8 mouse cellular contexts compared by ENCODE assay signal in the genomic region with DNA sequence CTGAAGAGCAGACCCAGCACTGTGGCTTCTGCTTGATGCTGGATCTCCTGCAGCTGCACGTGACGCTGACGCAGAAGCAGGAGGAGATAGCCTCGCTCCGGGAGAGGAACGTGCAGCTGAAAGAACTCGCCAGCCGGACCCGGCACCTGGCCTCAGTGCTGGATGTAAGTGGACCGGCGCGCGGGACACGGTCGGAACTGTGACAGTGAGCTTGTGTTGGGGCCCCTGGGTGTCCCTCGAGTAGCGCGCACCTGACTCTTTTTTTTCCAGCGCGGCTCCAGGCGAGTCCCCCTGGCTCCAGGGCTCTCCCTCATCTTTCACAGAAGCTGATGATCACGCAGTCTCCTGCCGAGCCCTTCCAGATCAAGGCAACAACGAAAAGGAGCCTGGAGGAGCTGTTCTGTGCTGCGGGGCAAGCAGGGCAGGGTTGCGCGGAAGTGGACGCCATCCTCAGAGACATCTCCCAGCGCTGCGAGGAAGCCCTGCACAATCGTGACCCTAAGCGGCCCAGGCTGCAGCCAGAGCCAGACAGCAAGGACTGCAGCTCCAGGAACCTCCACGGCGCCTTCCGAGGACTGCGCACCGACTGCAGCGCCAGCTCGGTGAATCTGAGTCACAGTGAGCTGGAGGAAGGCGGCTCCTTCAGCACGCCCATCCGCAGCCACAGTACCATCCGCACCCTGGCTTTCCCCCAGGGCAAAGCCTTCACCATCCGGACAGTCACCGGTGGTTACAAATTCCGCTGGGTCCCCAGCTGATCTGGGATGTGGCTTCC. TPM values are rescaled to one million over a fixed set of nuclear protein-coding genes. Genes with fewer than 3 reads are reported as not detected.
DNase-seq lines count a peak whose midpoint lies in the region; ATAC-seq and TF ChIP-seq lines count a peak whose summit lies in the region.

No protein-coding gene starts in this region.

- intact Hi-C loops in left cerebral cortex, adult 2 months (cut with DNase I) = loop anchor here (1.0 kb wide), 1 partner anchor 37 kb away; a partner anchor contains a TSS

- H3K36me3 ChIP-seq in heart, embryonic 14.5 days (ENCODE audit: control insufficient read depth, insufficient read depth, low read length) = no peaks in the 10 kb centered on the region
- H3K36me3 ChIP-seq in stomach, embryonic 15.5 days = no peaks in the 10 kb centered on the region

- H3K9ac ChIP-seq in heart, embryonic 14.5 days (ENCODE audit: low read length) = peak overlapping the region; percentile 52
- H3K9ac ChIP-seq in stomach, embryonic 15.5 days = 0 out of 2 replicates have a peak overlapping the region, but pooled peaks have one; percentile 6

- no peak for TF ChIP-seq CTCF in left cerebral cortex, adult 2 months (IDR thresholded peaks at IDR 0.05)

- H3K27me3 ChIP-seq in heart, embryonic 14.5 days (ENCODE audit: control insufficient read depth, insufficient read depth, low read length) = peaks cover 76% of the 10 kb centered on the region
- peaks cover 51% of the 10 kb centered on the region for H3K27me3 ChIP-seq in stomach, embryonic 15.5 days (replicated peaks)

- DNase-seq in cerebellum, adult 9-11 months = peak; percentile 12
- no peak for DNase-seq in cerebellum, adult 18-20 months
- DNase-seq in 3134 (ENCODE audit: extremely low read depth, insufficient read length, low spot score) = peak; percentile 87
- DNase-seq in brain, adult 2 months (ENCODE audit: low read depth, low spot score) = peak; percentile 81
- DNase-seq in left cerebral cortex, adult 2 months (ENCODE audit: extremely low spot score in 1 of 2, low spot score in 2 of 2) = peak; percentile 53 to 64
- DNase-seq in mesoderm, embryonic 11.5 days (ENCODE audit: low read depth, low spot score) = peak; percentile 60

- under 1% methylated on average over 46 of the region's 46 CpGs for WGBS in heart, embryonic 14.5 days
- WGBS in stomach, embryonic 15.5 days = under 1% methylated on average over 46 of the region's 46 CpGs

- peak overlapping the region; percentile 48 for H3K4me3 ChIP-seq in heart, embryonic 14.5 days (ENCODE audit: control insufficient read depth in 1 of 2, insufficient read depth in 1 of 2, low read depth in 1 of 2, low read length in 2 of 2)
- peak overlapping the region; percentile 58 for H3K4me3 ChIP-seq in left cerebral cortex, adult 2 months
- H3K4me3 ChIP-seq in stomach, embryonic 15.5 days (replicated peaks) = peak overlapping the region; percentile 39

- H3K4me1 ChIP-seq in heart, embryonic 14.5 days (ENCODE audit: control insufficient read depth in 2 of 2, insufficient read depth in 2 of 2, low read length in 2 of 2) = peaks cover 3 to 7% of the 10 kb centered on the region in 2 experiments; a peak in 3 of 4 replicates
- peaks cover 9% of the 10 kb centered on the region; the same call in 1 of the 2 replicates for H3K4me1 ChIP-seq in stomach, embryonic 15.5 days

- ATAC-seq in heart, embryonic 14.5 days (ENCODE audit: insufficient number of reproducible peaks, insufficient read depth, low FRiP score, low read depth) = no peak
- ATAC-seq in stomach, embryonic 15.5 days (ENCODE audit: insufficient read depth, low FRiP score, low read depth) = 0 out of 2 replicates have a peak, but pooled peaks have one; percentile 7

- peak overlapping the region; percentile 96 for H3K4me2 ChIP-seq in heart, embryonic 14.5 days (ENCODE audit: low read length)
- H3K4me2 ChIP-seq in stomach, embryonic 15.5 days = peak overlapping the region; percentile 84

- no peaks in the 10 kb centered on the region for H3K9me3 ChIP-seq in heart, embryonic 14.5 days (ENCODE audit: control insufficient read depth, low read length)
- H3K9me3 ChIP-seq in stomach, embryonic 15.5 days = no peaks in the 10 kb centered on the region

- no peak overlapping the region for H3K27ac ChIP-seq in heart, embryonic 14.5 days (replicated peaks in 1 of 2; ENCODE audit: control insufficient read depth in 1 of 2, insufficient read depth in 1 of 2, low read depth in 2 of 2, low read length in 2 of 2)
- peak overlapping the region; percentile 79 for H3K27ac ChIP-seq in left cerebral cortex, adult 2 months
- no peak overlapping the region for H3K27ac ChIP-seq in stomach, embryonic 15.5 days

RNA-seq across cellular contexts. Expression of a gene that starts 5.0 kb away (rescaled TPM):
- polyA plus RNA-seq in heart, embryonic 14.5 days (2014; fragmentation: Nextera tagmentation; extraction: Ambion mirVana) = not detected in 2 replicates
- total RNA-seq in left cerebral cortex, adult 2 months (2021) = under 1 TPM; 0.36 to 0.37 TPM
- polyA plus RNA-seq in stomach, embryonic 15.5 days (2015; fragmentation: Nextera tagmentation; extraction: Ambion mirVana) = 0.21 and 0.35 TPM in 2 replicates

RNA-seq across cellular contexts. Expression of a gene that starts 11.0 kb away (rescaled TPM):
- polyA plus RNA-seq in heart, embryonic 14.5 days (2014; fragmentation: Nextera tagmentation; extraction: Ambion mirVana) = 0.11 and 0.63 TPM in 2 replicates
- 1 to 10 TPM; 1.5 to 2.0 TPM for total RNA-seq in left cerebral cortex, adult 2 months (2021)
- polyA plus RNA-seq in stomach, embryonic 15.5 days (2015; fragmentation: Nextera tagmentation; extraction: Ambion mirVana) = 0.50 and 0.67 TPM in 2 replicates

RNA-seq across cellular contexts. Expression of a gene that starts 36.3 kb away (rescaled TPM):
- 0.12 TPM in 1 of 2 replicates, not detected in the other for polyA plus RNA-seq in heart, embryonic 14.5 days (2014; fragmentation: Nextera tagmentation; extraction: Ambion mirVana)
- total RNA-seq in left cerebral cortex, adult 2 months (2021) = under 1 TPM in 1 of 2 experiments, not detected in 1; 0.29 TPM
- polyA plus RNA-seq in stomach, embryonic 15.5 days (2015; fragmentation: Nextera tagmentation; extraction: Ambion mirVana) = not detected in 2 replicates

RNA-seq across cellular contexts. Expression of a gene that starts 47.6 kb away (rescaled TPM):
- polyA plus RNA-seq in heart, embryonic 14.5 days (2014; fragmentation: Nextera tagmentation; extraction: Ambion mirVana) = 126 and 147 TPM in 2 replicates
- 1 to 10 TPM; 8.1 to 8.5 TPM for total RNA-seq in left cerebral cortex, adult 2 months (2021)
- polyA plus RNA-seq in stomach, embryonic 15.5 days (2015; fragmentation: Nextera tagmentation; extraction: Ambion mirVana) = 137 and 143 TPM in 2 replicates

Comparison
In these comparisons a context has a peak if more than half of its experiments do, and no peak if none do; other contexts are left out.
1. DNase-seq: peak in cerebellum, adult 9-11 months (single experiment), 3134 (single experiment), brain, adult 2 months (single experiment), left cerebral cortex, adult 2 months (2 of 2) and mesoderm, embryonic 11.5 days (single experiment); none in cerebellum, adult 18-20 months (0 of 2).
2. Peak in every context shown above with its lines, with median percentiles within 50 percentile points of each other: H3K4me3 ChIP-seq.